Mouse (Mus musculus) limb, embryonic 10.5 days (tissue): ENCODE results near the gene Olfr187. TPM values are rescaled to one million over a fixed set of nuclear protein-coding genes. Genes with fewer than 3 reads are reported as not detected.

Experiments
- polyA plus RNA-seq: library from polyadenylated mRNA; unstranded; fragments of >200 nt; fragmentation: Nextera tagmentation; extraction: Ambion mirVana; gene quantifications from 2 replicates; pipeline ENCODE4 v1.2.1, GENCODE M21; 2016

The Olfr187 gene
- polyA plus RNA-seq, 1 experiment from 2014 or later, result not detected

Other genes with a start within 250 kb of the Olfr187 start
- gene Olfr173, start 239.5 kb downstream of the Olfr187 start, polyA plus RNA-seq, result not detected in 2 replicates
- gene Olfr175-ps1, start 213.0 kb downstream of the Olfr187 start, polyA plus RNA-seq, result not detected in 2 replicates
- not detected in 2 replicates for gene Olfr177, start 165.0 kb downstream of the Olfr187 start, polyA plus RNA-seq
- gene Olfr178, start 147.7 kb downstream of the Olfr187 start, polyA plus RNA-seq, result not detected in 2 replicates
- gene Olfr181, start 111.0 kb downstream of the Olfr187 start, polyA plus RNA-seq, result not detected in 2 replicates
- not detected in 2 replicates for gene Olfr180, start 110.4 kb downstream of the Olfr187 start, polyA plus RNA-seq
- not detected in 2 replicates for gene Olfr183, start 44.4 kb downstream of the Olfr187 start, polyA plus RNA-seq
- not detected in 2 replicates for gene Olfr186, start 9.5 kb downstream of the Olfr187 start, polyA plus RNA-seq
- gene Olfr190, start 38.2 kb upstream of the Olfr187 start, polyA plus RNA-seq, result not detected in 2 replicates
- gene Olfr191, start 50.1 kb upstream of the Olfr187 start, polyA plus RNA-seq, result not detected in 2 replicates
- not detected in 2 replicates for gene Olfr193, start 72.1 kb upstream of the Olfr187 start, polyA plus RNA-seq
- not detected in 2 replicates for gene Olfr194, start 81.3 kb upstream of the Olfr187 start, polyA plus RNA-seq
- not detected in 2 replicates for gene Olfr195, start 107.3 kb upstream of the Olfr187 start, polyA plus RNA-seq
- gene Olfr196, start 130.7 kb upstream of the Olfr187 start, polyA plus RNA-seq, result not detected in 2 replicates
- not detected in 2 replicates for gene Olfr198, start 163.8 kb upstream of the Olfr187 start, polyA plus RNA-seq
- gene Olfr199, start 180.0 kb upstream of the Olfr187 start, polyA plus RNA-seq, result not detected in 2 replicates
- not detected in 2 replicates for gene Olfr201, start 232.9 kb upstream of the Olfr187 start, polyA plus RNA-seq
- gene Olfr202, start 247.0 kb upstream of the Olfr187 start, polyA plus RNA-seq, result not detected in 2 replicates